Mouse (Mus musculus): ENCODE results near the gene D630039A03Rik. TPM values are rescaled to one million over a fixed set of nuclear protein-coding genes. Genes with fewer than 3 reads are reported as not detected.

D630039A03Rik gene
- polyA plus RNA-seq, 1 experiment = 0.01 TPM

GRCm38 (mm10) chr4:57916711-57917110 is 614 bp upstream of the D630039A03Rik start:
- Histone ChIP-seq H3K27me3 (ENCODE audit: control insufficient read depth, insufficient read depth, insufficient read length) (no peaks in the 10 kb centered on the region), H3K79me3 (ENCODE audit: low read depth) (no peaks in the 10 kb centered on the region), H3ac (ENCODE audit: control insufficient read depth, insufficient read length, low read depth) (no peak overlapping the region), H3K36me3 (ENCODE audit: control insufficient read depth, insufficient read depth) (no peaks in the 10 kb centered on the region), H3K4me3 (ENCODE audit: insufficient read depth, poor library complexity, severe bottlenecking) (no peak overlapping the region), H3K79me2 (ENCODE audit: control insufficient read depth, insufficient read depth) (no peaks in the 10 kb centered on the region)
- no peak for TF ChIP-seq FOSL1 (IDR thresholded peaks at IDR 0.05; ENCODE audit: insufficient read depth, low read length, poor library complexity, severe bottlenecking)

- TF ChIP-seq CEBPB (IDR thresholded peaks at IDR 0.05; ENCODE audit: low read depth) (no peak), USF1 (IDR thresholded peaks at IDR 0.05; ENCODE audit: low read depth) (no peak), CTCF (IDR thresholded peaks at IDR 0.05; ENCODE audit: control insufficient read depth, insufficient read depth, insufficient read length) (no peak), MYOG (IDR thresholded peaks at IDR 0.05; ENCODE audit: control insufficient read depth, extremely low read depth, insufficient read length) (no peak), MAX (IDR thresholded peaks at IDR 0.05) (no peak), FOSL1 (IDR thresholded peaks at IDR 0.05; ENCODE audit: insufficient read depth, low read length, poor library complexity, severe bottlenecking) (no peak), MYOD1 (IDR thresholded peaks at IDR 0.05; ENCODE audit: control insufficient read depth, insufficient read length, low read depth) (no peak)
Observed at GRCm38 (mm10) chr4:57915216-57915965, 706 bp downstream of the D630039A03Rik start.

DNA sequence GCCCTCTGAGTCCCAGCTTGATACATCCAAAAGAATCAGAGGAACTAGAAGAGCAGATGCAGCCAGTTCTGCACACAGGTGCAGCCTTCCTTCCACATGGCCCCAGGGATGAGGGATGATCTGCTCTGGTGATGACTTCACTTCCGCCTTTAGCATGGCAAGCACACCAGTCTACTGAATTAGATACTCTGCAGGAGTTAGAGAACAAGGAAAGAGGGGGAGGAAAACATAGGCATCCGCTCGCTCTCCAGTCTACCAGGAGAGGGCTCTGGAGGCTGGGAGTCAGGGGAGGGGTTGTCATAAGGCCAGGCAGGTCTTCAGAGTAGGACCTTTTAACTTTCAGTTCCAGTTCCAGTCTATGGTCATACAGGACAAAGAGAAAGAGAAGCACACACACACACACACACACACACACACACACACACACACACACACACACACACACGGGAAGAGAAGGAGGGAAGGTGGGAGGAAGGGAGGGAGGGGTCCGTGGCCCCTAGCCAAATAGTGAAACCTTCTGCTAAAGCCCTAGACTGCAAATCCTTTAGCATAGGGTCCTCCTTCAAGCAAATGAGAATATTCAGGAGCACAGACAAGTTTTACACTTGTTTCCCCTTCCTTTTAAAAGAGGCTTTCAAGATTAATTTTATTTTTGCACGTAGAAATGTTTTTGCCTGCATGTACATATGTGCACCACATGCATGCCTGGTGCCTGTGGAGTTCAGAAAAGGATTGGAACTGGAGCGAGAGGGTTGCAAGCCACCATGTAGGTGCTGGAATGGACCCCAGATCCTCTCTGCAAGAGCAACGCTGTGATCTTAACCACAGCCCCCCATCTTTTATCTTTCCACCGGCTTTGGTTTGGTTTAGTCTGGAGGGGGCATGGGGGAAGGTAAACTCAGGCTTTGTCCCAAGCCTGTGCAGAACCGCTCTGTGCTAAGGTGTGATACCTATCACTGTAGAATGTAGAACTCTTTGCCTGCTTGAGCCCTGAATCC is 1.6 kb downstream of the D630039A03Rik start:
- no peaks in the 10 kb centered on the region for H3K27me3 ChIP-seq (ENCODE audit: control insufficient read depth, insufficient read depth, insufficient read length)
- H3K36me3 ChIP-seq (ENCODE audit: control insufficient read depth, insufficient read depth) = no peaks in the 10 kb centered on the region
- H3K4me3 ChIP-seq (ENCODE audit: insufficient read depth, poor library complexity, severe bottlenecking) = no peak overlapping the region
- no peaks in the 10 kb centered on the region for H3K79me2 ChIP-seq (ENCODE audit: control insufficient read depth, insufficient read depth)
- no peak overlapping the region for H3ac ChIP-seq (ENCODE audit: control insufficient read depth, insufficient read length, low read depth)
- H3K79me3 ChIP-seq (ENCODE audit: low read depth) = no peaks in the 10 kb centered on the region
- TF ChIP-seq MYOD1 (IDR thresholded peaks at IDR 0.05; ENCODE audit: control insufficient read depth, insufficient read length, low read depth) (no peak), MYOG (IDR thresholded peaks at IDR 0.05; ENCODE audit: control insufficient read depth, extremely low read depth, insufficient read length) (no peak), FOSL1 (IDR thresholded peaks at IDR 0.05; ENCODE audit: insufficient read depth, low read length, poor library complexity, severe bottlenecking) (no peak), CTCF (IDR thresholded peaks at IDR 0.05; ENCODE audit: control insufficient read depth, insufficient read depth, insufficient read length) (no peak), CEBPB (IDR thresholded peaks at IDR 0.05; ENCODE audit: low read depth) (no peak), MAX (IDR thresholded peaks at IDR 0.05) (no peak), USF1 (IDR thresholded peaks at IDR 0.05; ENCODE audit: low read depth) (no peak)

More at GRCm38 (mm10) chr4:57915216-57915965, 706 bp downstream of the D630039A03Rik start:
- H3K4me3 ChIP-seq (ENCODE audit: insufficient read depth, poor library complexity, severe bottlenecking) = no peak overlapping the region
- H3K79me3 ChIP-seq (ENCODE audit: low read depth) = no peaks in the 10 kb centered on the region
- no peaks in the 10 kb centered on the region for H3K27me3 ChIP-seq (ENCODE audit: control insufficient read depth, insufficient read depth, insufficient read length)
- no peaks in the 10 kb centered on the region for H3K36me3 ChIP-seq (ENCODE audit: control insufficient read depth, insufficient read depth)
- no peak overlapping the region for H3ac ChIP-seq (ENCODE audit: control insufficient read depth, insufficient read length, low read depth)
- H3K79me2 ChIP-seq (ENCODE audit: control insufficient read depth, insufficient read depth) = no peaks in the 10 kb centered on the region

- TF ChIP-seq USF1 (IDR thresholded peaks at IDR 0.05; ENCODE audit: low read depth) (no peak), MYOG (IDR thresholded peaks at IDR 0.05; ENCODE audit: control insufficient read depth, extremely low read depth, insufficient read length) (no peak), CEBPB (IDR thresholded peaks at IDR 0.05; ENCODE audit: low read depth) (no peak), FOSL1 (IDR thresholded peaks at IDR 0.05; ENCODE audit: insufficient read depth, low read length, poor library complexity, severe bottlenecking) (no peak), MYOD1 (IDR thresholded peaks at IDR 0.05; ENCODE audit: control insufficient read depth, insufficient read length, low read depth) (no peak), CTCF (IDR thresholded peaks at IDR 0.05; ENCODE audit: control insufficient read depth, insufficient read depth, insufficient read length) (no peak), MAX (IDR thresholded peaks at IDR 0.05) (no peak)
- Histone ChIP-seq H3K4me3 (ENCODE audit: insufficient read depth, poor library complexity, severe bottlenecking) (no peak overlapping the region), H3K27me3 (ENCODE audit: control insufficient read depth, insufficient read depth, insufficient read length) (no peaks in the 10 kb centered on the region), H3ac (ENCODE audit: control insufficient read depth, insufficient read length, low read depth) (no peak overlapping the region), H3K79me2 (ENCODE audit: control insufficient read depth, insufficient read depth) (no peaks in the 10 kb centered on the region), H3K79me3 (ENCODE audit: low read depth) (no peaks in the 10 kb centered on the region), H3K36me3 (ENCODE audit: control insufficient read depth, insufficient read depth) (no peaks in the 10 kb centered on the region)
Observed at GRCm38 (mm10) chr4:57913021-57913420, 3.1 kb downstream of the D630039A03Rik start.

DNA sequence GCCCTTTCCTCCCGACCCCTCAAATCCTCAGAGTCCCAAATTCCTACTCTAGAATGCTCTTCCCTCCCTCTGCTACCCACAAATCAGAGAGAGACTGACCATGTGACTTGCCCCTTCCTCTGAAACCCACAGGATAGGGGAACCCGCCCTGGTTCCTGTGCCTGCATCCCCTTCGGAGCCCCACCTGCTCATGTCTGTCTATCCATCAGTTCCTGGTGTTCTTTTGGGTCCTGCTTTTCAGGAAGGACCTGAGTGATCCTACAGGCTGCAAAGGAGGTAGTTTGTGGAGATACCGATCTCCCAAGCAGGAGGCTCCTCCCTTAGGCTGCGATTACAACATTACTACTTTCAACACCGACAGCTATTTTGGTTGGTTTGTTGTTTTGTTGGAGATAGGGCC is 7.2 kb downstream of the D630039A03Rik start:
- TF ChIP-seq FOSL1 (IDR thresholded peaks at IDR 0.05; ENCODE audit: insufficient read depth, low read length, poor library complexity, severe bottlenecking) (no peak), MYOG (IDR thresholded peaks at IDR 0.05; ENCODE audit: control insufficient read depth, extremely low read depth, insufficient read length) (no peak), CEBPB (IDR thresholded peaks at IDR 0.05; ENCODE audit: low read depth) (no peak), MYOD1 (IDR thresholded peaks at IDR 0.05; ENCODE audit: control insufficient read depth, insufficient read length, low read depth) (no peak), CTCF (IDR thresholded peaks at IDR 0.05; ENCODE audit: control insufficient read depth, insufficient read depth, insufficient read length) (no peak), USF1 (IDR thresholded peaks at IDR 0.05; ENCODE audit: low read depth) (no peak), MAX (IDR thresholded peaks at IDR 0.05) (no peak)
- no peaks in the 10 kb centered on the region for H3K79me2 ChIP-seq (ENCODE audit: control insufficient read depth, insufficient read depth)

More for the DNA sequence above, 7.2 kb downstream of the D630039A03Rik start:
- no peak overlapping the region for H3K4me3 ChIP-seq (ENCODE audit: insufficient read depth, poor library complexity, severe bottlenecking)
- no peaks in the 10 kb centered on the region for H3K36me3 ChIP-seq (ENCODE audit: control insufficient read depth, insufficient read depth)
- H3ac ChIP-seq (ENCODE audit: control insufficient read depth, insufficient read length, low read depth) = no peak overlapping the region
- H3K27me3 ChIP-seq (ENCODE audit: control insufficient read depth, insufficient read depth, insufficient read length) = no peaks in the 10 kb centered on the region
- H3K79me3 ChIP-seq (ENCODE audit: low read depth) = no peaks in the 10 kb centered on the region

Data from C2C12 (cell line).